Mouse (Mus musculus) R1 (cell line): Measurements from ENCODE around the gene Frmd7.

Experiments
- DNase-seq: peaks from one replicate; pipeline ENCODE4 v3.0.0-alpha.2; 2018; ENCODE audit warnings: low read depth, low spot score

Gene Frmd7

GRCm38 (mm10) chrX:50864734-50865133, 77.8 kb downstream of the Frmd7 start:
- no peak for DNase-seq

- DNase-seq, result no peak
Measured at GRCm38 (mm10) chrX:50863771-50864170, 78.7 kb downstream of the Frmd7 start.

GRCm38 (mm10) chrX:50850428-50851184, 91.9 kb downstream of the Frmd7 start:
- DNase-seq, result no peak
